ENCODE assay signal across 33 mouse cellular contexts in genomic region chr16:38280951-38281350, GRCm38 (mm10). TPM values are rescaled to one million over a fixed set of nuclear protein-coding genes. Genes with fewer than 3 reads are reported as not detected.
DNase-seq lines count a peak whose midpoint lies in the region; ATAC-seq and TF ChIP-seq lines count a peak whose summit lies in the region.
"Had no signal": no experiment of that assay in that cellular context is flagged by ENCODE, and none has a peak within 500 bp of the region (broad histone marks: within the 10 kb centered on the region; RNA-seq: fewer than 3 reads in every experiment).

No protein-coding gene starts in this region.

- no peak overlapping the region for H3K4me2 ChIP-seq in liver, embryonic 11.5 days
- 0 out of 2 replicates have a peak overlapping the region, but pooled peaks have one; percentile 13 for H3K4me2 ChIP-seq in stomach, embryonic 16.5 days (ENCODE audit: low read depth, low read length)
- H3K4me2 ChIP-seq: embryonic facial prominence, embryonic 12.5 days; embryonic facial prominence, embryonic 15.5 days; heart, embryonic 11.5 days; hindbrain, embryonic 13.5 days had no signal

- peaks cover 42% of the 10 kb centered on the region for H3K4me1 ChIP-seq in liver, adult 2 months (ENCODE audit: control insufficient read depth, insufficient read depth, low read length)
- no peaks in the 10 kb centered on the region for H3K4me1 ChIP-seq in liver, embryonic 11.5 days (replicated peaks; ENCODE audit: control insufficient read depth, insufficient read depth, low read length)
- peaks cover 28% of the 10 kb centered on the region for H3K4me1 ChIP-seq in small intestine, adult 2 months (ENCODE audit: control insufficient read depth, insufficient read depth, insufficient read length, low read length)
- peaks cover 6% of the 10 kb centered on the region; the same call in 1 of the 2 replicates for H3K4me1 ChIP-seq in stomach, embryonic 16.5 days (ENCODE audit: control insufficient read depth, insufficient read depth, low read length)
- H3K4me1 ChIP-seq: embryonic facial prominence, embryonic 12.5 days; embryonic facial prominence, embryonic 15.5 days had no signal

- TF ChIP-seq CTCF in liver, adult 2 months (IDR thresholded peaks at IDR 0.05; ENCODE audit: low read depth, low read length), result no peak
- TF ChIP-seq CTCF in small intestine, adult 2 months (IDR thresholded peaks at IDR 0.05; ENCODE audit: extremely low read depth, insufficient read length, insufficient replicate concordance, low read depth, low read length), result no peak

- H3K9ac ChIP-seq in liver, adult 2 months (ENCODE audit: low read depth, low read length), result peak overlapping the region; percentile 45; the same call in 1 of the 2 replicates
- no peak overlapping the region for H3K9ac ChIP-seq in liver, embryonic 11.5 days (ENCODE audit: low read depth, low read length)
- H3K9ac ChIP-seq in stomach, embryonic 16.5 days (ENCODE audit: low read length), result no peak overlapping the region
- H3K9ac ChIP-seq: embryonic facial prominence, embryonic 12.5 days; embryonic facial prominence, embryonic 15.5 days; forebrain, postnatal 0 days; hindbrain, embryonic 13.5 days had no signal

- DNase-seq in liver, adult 2 months (ENCODE audit: extremely low read depth, low read depth, low spot score), result peak; percentile 81
- no peak for DNase-seq in liver, embryonic 11.5 days (ENCODE audit: low spot score)
- DNase-seq in gastrocnemius, postnatal 4 days (ENCODE audit: low spot score in 2 of 2), result no peak
- no peak for DNase-seq in left cerebral cortex, adult 8-10 months (ENCODE audit: low spot score in 2 of 2)
- DNase-seq: adrenal gland, adult 2 months; adrenal gland, postnatal 14 days; cerebellum, adult 11 months; cerebellum, adult 2 months; cerebellum, adult 9-11 months; cerebellum, postnatal 25 days; forebrain, postnatal 0 days; gastrocnemius, postnatal 25 days; heart, postnatal 36 days had no signal

- TF ChIP-seq POLR2A in liver, adult 2 months (IDR thresholded peaks at IDR 0.05; ENCODE audit: extremely low read depth, insufficient read depth, low read length), result no peak
- no peak for TF ChIP-seq POLR2A in small intestine, adult 2 months (IDR thresholded peaks at IDR 0.05; ENCODE audit: low read depth, low read length)

- peaks cover 5% of the 10 kb centered on the region; the same call in 1 of the 2 replicates for H3K36me3 ChIP-seq in liver, adult 2 months (ENCODE audit: control insufficient read depth, insufficient read depth, low read length)
- H3K36me3 ChIP-seq in liver, embryonic 11.5 days (ENCODE audit: control insufficient read depth, insufficient read depth, low read length), result no peaks in the 10 kb centered on the region
- H3K36me3 ChIP-seq in small intestine, adult 2 months (ENCODE audit: control insufficient read depth, insufficient read depth, low read length), result peaks cover 13% of the 10 kb centered on the region
- no peaks in the 10 kb centered on the region for H3K36me3 ChIP-seq in stomach, embryonic 16.5 days (ENCODE audit: control insufficient read depth, insufficient read depth, low read length)
- H3K36me3 ChIP-seq: embryonic facial prominence, embryonic 12.5 days; embryonic facial prominence, embryonic 15.5 days; hindbrain, embryonic 10.5 days; hindbrain, embryonic 13.5 days had no signal

- WGBS in liver, adult 2 months, result 35% methylated on average over 7 of the region's 7 CpGs
- WGBS in liver, embryonic 11.5 days, result 78% methylated on average over 7 of the region's 7 CpGs
- 65% methylated on average over 7 of the region's 7 CpGs for WGBS in small intestine, adult 2 months
- WGBS in stomach, embryonic 16.5 days, result 60% methylated on average over 7 of the region's 7 CpGs

- ATAC-seq in liver, embryonic 11.5 days (replicated peaks; ENCODE audit: low FRiP score), result no peak
- ATAC-seq in stomach, embryonic 16.5 days (ENCODE audit: insufficient read depth, low FRiP score), result no peak
- ATAC-seq: CD4-positive, CD25-positive, alpha-beta regulatory T cell, adult 4 months; forebrain, embryonic 14.5 days; forebrain, postnatal 0 days; hindbrain, embryonic 16.5 days had no signal

- no peaks in the 10 kb centered on the region for H3K9me3 ChIP-seq in liver, embryonic 11.5 days (ENCODE audit: control insufficient read depth, low read length)
- H3K9me3 ChIP-seq in stomach, embryonic 16.5 days (replicated peaks; ENCODE audit: control insufficient read depth, low read length), result no peaks in the 10 kb centered on the region
- H3K9me3 ChIP-seq: embryonic facial prominence, embryonic 12.5 days; embryonic facial prominence, embryonic 15.5 days; hindbrain, embryonic 10.5 days; hindbrain, embryonic 13.5 days had no signal

- no peak overlapping the region for H3K4me3 ChIP-seq in liver, adult 2 months (ENCODE audit: insufficient read depth, low read depth, low read length)
- H3K4me3 ChIP-seq in liver, embryonic 11.5 days (ENCODE audit: low read depth, low read length), result no peak overlapping the region
- no peak overlapping the region for H3K4me3 ChIP-seq in small intestine, adult 2 months (ENCODE audit: low read depth, low read length)
- H3K4me3 ChIP-seq in stomach, embryonic 16.5 days (replicated peaks; ENCODE audit: low read length), result no peak overlapping the region
- H3K4me3 ChIP-seq: embryonic facial prominence, embryonic 12.5 days; embryonic facial prominence, embryonic 15.5 days; hindbrain, embryonic 10.5 days; hindbrain, embryonic 13.5 days had no signal

- H3K27ac ChIP-seq in liver, adult 2 months (replicated peaks; ENCODE audit: insufficient read depth, low read depth, low read length), result peak overlapping the region; percentile 99
- no peak overlapping the region for H3K27ac ChIP-seq in liver, embryonic 11.5 days (ENCODE audit: low read depth, low read length)
- peak overlapping the region; percentile 9; the same call in 1 of the 2 replicates for H3K27ac ChIP-seq in small intestine, adult 2 months (ENCODE audit: insufficient read depth, low read depth, low read length)
- no peak overlapping the region for H3K27ac ChIP-seq in stomach, embryonic 16.5 days (ENCODE audit: low read length)
- H3K27ac ChIP-seq: embryonic facial prominence, embryonic 12.5 days; embryonic facial prominence, embryonic 15.5 days; hindbrain, embryonic 10.5 days; hindbrain, embryonic 13.5 days had no signal

- no peaks in the 10 kb centered on the region for H3K27me3 ChIP-seq in liver, adult 2 months (ENCODE audit: control insufficient read depth, insufficient read depth, low read length)
- no peaks in the 10 kb centered on the region for H3K27me3 ChIP-seq in liver, embryonic 11.5 days (replicated peaks; ENCODE audit: control insufficient read depth, insufficient read depth, low read length)
- H3K27me3 ChIP-seq in small intestine, adult 2 months (ENCODE audit: control insufficient read depth, insufficient read depth, low read length), result no peaks in the 10 kb centered on the region
- no peaks in the 10 kb centered on the region for H3K27me3 ChIP-seq in stomach, embryonic 16.5 days (ENCODE audit: control insufficient read depth, insufficient read depth, low read length)
- H3K27me3 ChIP-seq: embryonic facial prominence, embryonic 12.5 days; embryonic facial prominence, embryonic 15.5 days; hindbrain, embryonic 13.5 days had no signal

- H3K79me2 ChIP-seq in liver, adult 2 months (ENCODE audit: control insufficient read depth, insufficient read depth, low read length), result peaks cover 28% of the 10 kb centered on the region

RNA-seq across cellular contexts. Expression of gene Nr1i2, which starts 13.7 kb away (rescaled TPM):
- 72.3 TPM in 2 replicates for total RNA-seq in liver, adult 2 months (2014; rRNA removed)
- 45.8 and 53.6 TPM in 2 replicates for polyA plus RNA-seq in liver, adult 2 months (2012; rRNA removed)
- polyA plus RNA-seq in liver, embryonic 11.5 days (2014; fragmentation: Nextera tagmentation; extraction: Ambion mirVana), result 1.8 and 2.0 TPM in 2 replicates
- 25.5 and 72.6 TPM in 2 replicates for polyA plus RNA-seq in small intestine, adult 2 months (2012; rRNA removed)
- polyA plus RNA-seq in stomach, embryonic 16.5 days (2015; fragmentation: Nextera tagmentation; extraction: Ambion mirVana), result 8.6 and 9.2 TPM in 2 replicates
- under 1 TPM in 1 of 2 experiments, not detected in 1; 0.16 TPM for total RNA-seq in gastrocnemius, postnatal 4 days (2021)
- under 1 TPM in 1 of 4 experiments, not detected in 3; 0.13 TPM for total RNA-seq in left cerebral cortex, adult 8-10 months (2022)
- total RNA-seq: common myeloid progenitor, adult 5-6 weeks; forebrain, postnatal 0 days; gastrocnemius, adult 8-10 months; gastrocnemius, postnatal 25 days; granulocyte monocyte progenitor cell, adult 5-6 weeks; heart, adult 8-10 months; heart, postnatal 36 days; MEL had no signal
- polyA plus RNA-seq: adrenal gland, adult 2 months; C2C12; CD4-positive, CD25-positive, alpha-beta regulatory T cell, adult 4 months; cerebellum, adult 2 months; embryonic facial prominence, embryonic 12.5 days; embryonic facial prominence, embryonic 15.5 days; forebrain, embryonic 11.5 days; forebrain, embryonic 14.5 days; forebrain, postnatal 0 days; frontal cortex, adult 2 months; heart, embryonic 14.5 days; heart, postnatal 0 days; hindbrain, embryonic 10.5 days; hindbrain, embryonic 13.5 days; hindbrain, embryonic 16.5 days had no signal

Comparison
In these comparisons a context has a peak if more than half of its experiments do, and no peak if none do; other contexts are left out.
1. H3K27ac ChIP-seq: peak in liver, adult 2 months (single experiment) and small intestine, adult 2 months (single experiment); none in liver, embryonic 11.5 days (single experiment) and stomach, embryonic 16.5 days (single experiment).